Mouse (Mus musculus): ENCODE results near the gene Fam120c. TPM values are rescaled to one million over a fixed set of nuclear protein-coding genes. Genes with fewer than 3 reads are reported as not detected.

The Fam120c gene
- total RNA-seq, 2 experiments from 2014 or later, result 19.2 to 20.9 TPM

- peak; percentile 93 for DNase-seq
These were observed 176.7 kb downstream of the Fam120c start, which contains the start of gene Phf8 for GRCm38 (mm10) chrX:151520458-151521322. TSS of gene Phf8 (plus strand) at chrX:151520672.

Other genes starting within 250 kb of the Fam120c start
- 10 to 100 TPM; 12.1 to 13.7 TPM for gene Tsr2, start 247.6 kb upstream of the Fam120c start, total RNA-seq (2021)
- gene Wnk3, start 146.1 kb upstream of the Fam120c start, total RNA-seq (2021), result 1 to 10 TPM; 1.2 to 2.2 TPM
- gene Phf8, start 176.5 kb downstream of the Fam120c start, total RNA-seq (2021), result 10 to 100 TPM; 12.2 to 12.5 TPM

Measured in gastrocnemius, postnatal 10 days (tissue).